27 mouse cellular contexts compared by ENCODE assay signal in genomic region chr10:87750321-87750720, GRCm38 (mm10).
DNase-seq lines count a peak whose midpoint lies in the region; ATAC-seq and TF ChIP-seq lines count a peak whose summit lies in the region.
"Had no signal": no experiment of that assay in that cellular context is flagged by ENCODE, and none has a peak within 500 bp of the region (broad histone marks: within the 10 kb centered on the region; RNA-seq: fewer than 3 reads in every experiment).

No protein-coding gene starts in this region.

- H3K27me3 ChIP-seq in embryonic facial prominence, embryonic 14.5 days (replicated peaks; ENCODE audit: control insufficient read depth, insufficient read depth, low read length): no peaks in the 10 kb centered on the region
- H3K27me3 ChIP-seq in embryonic facial prominence, embryonic 10.5 days (replicated peaks; ENCODE audit: low read depth, poor library complexity, severe bottlenecking): no peaks in the 10 kb centered on the region
- no peaks in the 10 kb centered on the region for H3K27me3 ChIP-seq in kidney, embryonic 14.5 days (ENCODE audit: control insufficient read depth, insufficient read depth, low read length)
- H3K27me3 ChIP-seq in neural tube, embryonic 15.5 days (replicated peaks): no peaks in the 10 kb centered on the region
- H3K27me3 ChIP-seq: CH12.LX; embryonic facial prominence, embryonic 13.5 days; forebrain, embryonic 13.5 days; heart, embryonic 15.5 days; hindbrain, embryonic 13.5 days; midbrain, embryonic 15.5 days; neural tube, embryonic 12.5 days had no signal

- H3K4me3 ChIP-seq in embryonic facial prominence, embryonic 14.5 days (ENCODE audit: low read depth, low read length): no peak overlapping the region
- H3K4me3 ChIP-seq in embryonic facial prominence, embryonic 10.5 days: no peak overlapping the region
- H3K4me3 ChIP-seq in kidney, embryonic 14.5 days (ENCODE audit: low read length): no peak overlapping the region
- H3K4me3 ChIP-seq in gastrocnemius, adult 2 months: no peak overlapping the region
- no peak overlapping the region for H3K4me3 ChIP-seq in lung, adult 2 months (replicated peaks; ENCODE audit: extremely low read depth, low read depth, low read length)
- H3K4me3 ChIP-seq in neural tube, embryonic 15.5 days (replicated peaks): no peak overlapping the region
- H3K4me3 ChIP-seq: embryonic facial prominence, embryonic 13.5 days; forebrain, embryonic 13.5 days; heart, adult 2 months; heart, embryonic 15.5 days; hindbrain, embryonic 13.5 days; midbrain, embryonic 15.5 days; neural tube, embryonic 12.5 days had no signal

- intact Hi-C loops in gastrocnemius, adult 2 months (cut with DNase I): no loop called here

- no peak for TF ChIP-seq CTCF in gastrocnemius, adult 2 months (IDR thresholded peaks at IDR 0.05)
- TF ChIP-seq CTCF in lung, adult 2 months (IDR thresholded peaks at IDR 0.05; ENCODE audit: insufficient read depth, low read length): no peak

- no peak for TF ChIP-seq POLR2A in lung, adult 2 months (IDR thresholded peaks at IDR 0.05; ENCODE audit: borderline replicate concordance, extremely low read depth, low read depth, low read length)

- H3K9ac ChIP-seq in embryonic facial prominence, embryonic 14.5 days (ENCODE audit: low read depth, low read length): no peak overlapping the region
- no peak overlapping the region for H3K9ac ChIP-seq in kidney, embryonic 14.5 days (ENCODE audit: low read depth, low read length)
- no peak overlapping the region for H3K9ac ChIP-seq in neural tube, embryonic 15.5 days (replicated peaks)
- H3K9ac ChIP-seq: embryonic facial prominence, embryonic 13.5 days; forebrain, embryonic 13.5 days; heart, embryonic 15.5 days; hindbrain, embryonic 13.5 days; midbrain, embryonic 15.5 days; neural tube, embryonic 12.5 days had no signal

- no peak for ATAC-seq in embryonic facial prominence, embryonic 14.5 days (ENCODE audit: low read depth)
- no peak for ATAC-seq in kidney, embryonic 14.5 days (ENCODE audit: low FRiP score, low TSS enrichment)
- no peak for ATAC-seq in neural tube, embryonic 15.5 days (ENCODE audit: low FRiP score)
- ATAC-seq: activated CD4-positive, CD25-positive, alpha-beta regulatory T cell, adult 4 months; forebrain, embryonic 13.5 days; lung, postnatal 0 days; midbrain, embryonic 15.5 days had no signal

- no peak for DNase-seq in embryonic facial prominence, embryonic 14.5 days (ENCODE audit: low spot score)
- DNase-seq in embryonic facial prominence, embryonic 10.5 days (ENCODE audit: low spot score): no peak
- peak; percentile 11 to 16 for DNase-seq in kidney, adult 8-10 months
- peak; percentile 27 for DNase-seq in gastrocnemius, adult 2 months
- DNase-seq in lung, adult 2 months: no peak
- DNase-seq: B cell, adult 2 months; cerebellum, adult 18-20 months; cerebellum, postnatal 14 days; heart, postnatal 36 days; layer of hippocampus, postnatal 36 days; retina, postnatal 1 day; right cerebral cortex, postnatal 4 days had no signal

- H3K36me3 ChIP-seq in embryonic facial prominence, embryonic 14.5 days (ENCODE audit: control insufficient read depth, insufficient read depth, low read length): no peaks in the 10 kb centered on the region
- H3K36me3 ChIP-seq in embryonic facial prominence, embryonic 10.5 days (replicated peaks): no peaks in the 10 kb centered on the region
- H3K36me3 ChIP-seq in kidney, embryonic 14.5 days (ENCODE audit: control insufficient read depth, insufficient read depth, low read length): no peaks in the 10 kb centered on the region
- H3K36me3 ChIP-seq in neural tube, embryonic 15.5 days: no peaks in the 10 kb centered on the region
- H3K36me3 ChIP-seq: embryonic facial prominence, embryonic 13.5 days; G1E; heart, embryonic 15.5 days; hindbrain, embryonic 13.5 days; midbrain, embryonic 15.5 days; neural tube, embryonic 12.5 days had no signal

- no peak overlapping the region for H3K4me2 ChIP-seq in embryonic facial prominence, embryonic 14.5 days (ENCODE audit: low read depth, low read length)
- no peak overlapping the region for H3K4me2 ChIP-seq in kidney, embryonic 14.5 days (replicated peaks; ENCODE audit: low read depth, low read length)
- no peak overlapping the region for H3K4me2 ChIP-seq in neural tube, embryonic 15.5 days
- H3K4me2 ChIP-seq: embryonic facial prominence, embryonic 13.5 days; forebrain, embryonic 13.5 days; heart, embryonic 15.5 days; hindbrain, embryonic 13.5 days; midbrain, embryonic 15.5 days; neural tube, embryonic 12.5 days had no signal

- no peaks in the 10 kb centered on the region for H3K9me3 ChIP-seq in embryonic facial prominence, embryonic 14.5 days (ENCODE audit: control insufficient read depth, low read length)
- no peaks in the 10 kb centered on the region for H3K9me3 ChIP-seq in embryonic facial prominence, embryonic 10.5 days
- no peaks in the 10 kb centered on the region for H3K9me3 ChIP-seq in kidney, embryonic 14.5 days (ENCODE audit: control insufficient read depth, low read length)
- H3K9me3 ChIP-seq in neural tube, embryonic 15.5 days (replicated peaks): no peaks in the 10 kb centered on the region
- H3K9me3 ChIP-seq: embryonic facial prominence, embryonic 13.5 days; forebrain, embryonic 13.5 days; G1E; heart, embryonic 15.5 days; hindbrain, embryonic 13.5 days; midbrain, embryonic 15.5 days; neural tube, embryonic 12.5 days had no signal

- H3K27ac ChIP-seq in embryonic facial prominence, embryonic 14.5 days (replicated peaks; ENCODE audit: low read depth, low read length): peak overlapping the region; percentile 28; the same call in 1 of the 2 replicates
- H3K27ac ChIP-seq in embryonic facial prominence, embryonic 10.5 days (replicated peaks): no peak overlapping the region
- H3K27ac ChIP-seq in kidney, embryonic 14.5 days (ENCODE audit: low read depth, low read length): no peak overlapping the region
- no peak overlapping the region for H3K27ac ChIP-seq in gastrocnemius, adult 2 months
- H3K27ac ChIP-seq in neural tube, embryonic 15.5 days (replicated peaks): no peak overlapping the region
- H3K27ac ChIP-seq: embryonic facial prominence, embryonic 13.5 days; forebrain, embryonic 13.5 days; heart, adult 2 months; heart, embryonic 15.5 days; hindbrain, embryonic 13.5 days; kidney, postnatal 0 days; macrophage; midbrain, embryonic 15.5 days; neural tube, embryonic 12.5 days had no signal

- no peaks in the 10 kb centered on the region for H3K4me1 ChIP-seq in embryonic facial prominence, embryonic 14.5 days (ENCODE audit: control insufficient read depth, insufficient read depth, low read length)
- H3K4me1 ChIP-seq in embryonic facial prominence, embryonic 10.5 days: no peaks in the 10 kb centered on the region
- H3K4me1 ChIP-seq in kidney, embryonic 14.5 days (ENCODE audit: control insufficient read depth, insufficient read depth, low read length): no peaks in the 10 kb centered on the region
- H3K4me1 ChIP-seq in lung, adult 2 months (ENCODE audit: control insufficient read depth, insufficient read depth, low read length): no peaks in the 10 kb centered on the region
- peaks cover 5% of the 10 kb centered on the region; the same call in 1 of the 2 replicates for H3K4me1 ChIP-seq in neural tube, embryonic 15.5 days
- H3K4me1 ChIP-seq: embryonic facial prominence, embryonic 13.5 days; forebrain, embryonic 13.5 days; heart, embryonic 15.5 days; hindbrain, embryonic 13.5 days; midbrain, embryonic 15.5 days; neural tube, embryonic 12.5 days had no signal

Comparison
In these comparisons a context has a peak if more than half of its experiments do, and no peak if none do; other contexts are left out.
1. DNase-seq: peak in kidney, adult 8-10 months (2 of 2) and gastrocnemius, adult 2 months (single experiment); none in embryonic facial prominence, embryonic 14.5 days (single experiment), embryonic facial prominence, embryonic 10.5 days (single experiment) and lung, adult 2 months (single experiment).